24 mouse cellular contexts compared by ENCODE assay signal in genomic region chr17:67120863-67121262, GRCm38 (mm10).
DNase-seq lines count a peak whose midpoint lies in the region; ATAC-seq and TF ChIP-seq lines count a peak whose summit lies in the region.
"Had no signal": no experiment of that assay in that cellular context is flagged by ENCODE, and none has a peak within 500 bp of the region (broad histone marks: within the 10 kb centered on the region; RNA-seq: fewer than 3 reads in every experiment).

No protein-coding gene starts in this region.

- no peak overlapping the region for H3K27ac ChIP-seq in embryonic facial prominence, embryonic 14.5 days (replicated peaks; ENCODE audit: low read depth, low read length)
- no peak overlapping the region for H3K27ac ChIP-seq in embryonic facial prominence, embryonic 10.5 days (replicated peaks)
- H3K27ac ChIP-seq in heart, embryonic 11.5 days (ENCODE audit: low read depth, low read length): no peak overlapping the region
- no peak overlapping the region for H3K27ac ChIP-seq in lung, embryonic 14.5 days (ENCODE audit: low read depth)
- H3K27ac ChIP-seq: embryonic facial prominence, embryonic 15.5 days; heart, embryonic 13.5 days; hindbrain, embryonic 15.5 days; kidney, embryonic 15.5 days; liver, embryonic 14.5 days; neural tube, embryonic 12.5 days had no signal

- H3K36me3 ChIP-seq in embryonic facial prominence, embryonic 14.5 days (ENCODE audit: control insufficient read depth, insufficient read depth, low read length): no peaks in the 10 kb centered on the region
- H3K36me3 ChIP-seq in embryonic facial prominence, embryonic 10.5 days (replicated peaks): no peaks in the 10 kb centered on the region
- H3K36me3 ChIP-seq in heart, embryonic 11.5 days (ENCODE audit: control insufficient read depth, insufficient read depth, low read length): no peaks in the 10 kb centered on the region
- no peaks in the 10 kb centered on the region for H3K36me3 ChIP-seq in lung, embryonic 14.5 days (ENCODE audit: insufficient read depth)
- H3K36me3 ChIP-seq: embryonic facial prominence, embryonic 15.5 days; heart, embryonic 13.5 days; hindbrain, embryonic 15.5 days; kidney, embryonic 15.5 days; neural tube, embryonic 12.5 days had no signal

- H3K4me3 ChIP-seq in embryonic facial prominence, embryonic 14.5 days (ENCODE audit: low read depth, low read length): no peak overlapping the region
- H3K4me3 ChIP-seq in embryonic facial prominence, embryonic 10.5 days: no peak overlapping the region
- H3K4me3 ChIP-seq in heart, embryonic 11.5 days (ENCODE audit: low read depth, low read length): no peak overlapping the region
- no peak overlapping the region for H3K4me3 ChIP-seq in lung, embryonic 14.5 days (ENCODE audit: low read depth, low read length)
- no peak overlapping the region for H3K4me3 ChIP-seq in lung, adult 2 months (replicated peaks; ENCODE audit: extremely low read depth, low read depth, low read length)
- H3K4me3 ChIP-seq: embryonic facial prominence, embryonic 15.5 days; heart, embryonic 13.5 days; hindbrain, embryonic 15.5 days; kidney, embryonic 15.5 days; neural tube, embryonic 12.5 days had no signal

- no peaks in the 10 kb centered on the region for H3K9me3 ChIP-seq in embryonic facial prominence, embryonic 14.5 days (ENCODE audit: control insufficient read depth, low read length)
- H3K9me3 ChIP-seq in embryonic facial prominence, embryonic 10.5 days: no peaks in the 10 kb centered on the region
- no peaks in the 10 kb centered on the region for H3K9me3 ChIP-seq in heart, embryonic 11.5 days (replicated peaks; ENCODE audit: control insufficient read depth, low read length)
- no peaks in the 10 kb centered on the region for H3K9me3 ChIP-seq in lung, embryonic 14.5 days (ENCODE audit: low read depth, low read length)
- H3K9me3 ChIP-seq: embryonic facial prominence, embryonic 15.5 days; heart, embryonic 13.5 days; hindbrain, embryonic 15.5 days; kidney, embryonic 15.5 days; neural tube, embryonic 12.5 days had no signal

- no peaks in the 10 kb centered on the region for H3K27me3 ChIP-seq in embryonic facial prominence, embryonic 14.5 days (replicated peaks; ENCODE audit: control insufficient read depth, insufficient read depth, low read length)
- H3K27me3 ChIP-seq in embryonic facial prominence, embryonic 10.5 days (replicated peaks; ENCODE audit: low read depth, poor library complexity, severe bottlenecking): no peaks in the 10 kb centered on the region
- no peaks in the 10 kb centered on the region for H3K27me3 ChIP-seq in heart, embryonic 11.5 days (ENCODE audit: control insufficient read depth, insufficient read depth, low read length)
- H3K27me3 ChIP-seq in lung, embryonic 14.5 days (ENCODE audit: insufficient read depth, low read length): no peaks in the 10 kb centered on the region
- H3K27me3 ChIP-seq: embryonic facial prominence, embryonic 15.5 days; heart, embryonic 13.5 days; hindbrain, embryonic 15.5 days; kidney, embryonic 15.5 days; neural tube, embryonic 12.5 days; Patski had no signal

- no peak for TF ChIP-seq POLR2A in lung, adult 2 months (IDR thresholded peaks at IDR 0.05; ENCODE audit: borderline replicate concordance, extremely low read depth, low read depth, low read length)
- no peak for TF ChIP-seq POLR2A in brain, embryonic 14.5 days (IDR thresholded peaks at IDR 0.05; ENCODE audit: borderline replicate concordance, extremely low read depth, insufficient read depth, insufficient read length, poor library complexity, severe bottlenecking)

- peaks cover 6% of the 10 kb centered on the region; the same call in 1 of the 2 replicates for H3K4me1 ChIP-seq in embryonic facial prominence, embryonic 14.5 days (ENCODE audit: control insufficient read depth, insufficient read depth, low read length)
- H3K4me1 ChIP-seq in embryonic facial prominence, embryonic 10.5 days: peaks cover 13% of the 10 kb centered on the region
- H3K4me1 ChIP-seq in heart, embryonic 11.5 days (ENCODE audit: control insufficient read depth, insufficient read depth, low read length): no peaks in the 10 kb centered on the region
- H3K4me1 ChIP-seq in lung, embryonic 14.5 days (ENCODE audit: insufficient read depth): peaks cover 7% of the 10 kb centered on the region
- peaks cover 17% of the 10 kb centered on the region for H3K4me1 ChIP-seq in lung, adult 2 months (ENCODE audit: control insufficient read depth, insufficient read depth, low read length)
- H3K4me1 ChIP-seq: embryonic facial prominence, embryonic 15.5 days had no signal

- 68% methylated on average over 5 of the region's 5 CpGs for WGBS in embryonic facial prominence, embryonic 14.5 days
- 86% methylated on average over 5 of the region's 5 CpGs for WGBS in embryonic facial prominence, embryonic 10.5 days
- 73% methylated on average over 5 of the region's 5 CpGs for WGBS in heart, embryonic 11.5 days (ENCODE audit: insufficient replicate concordance)
- WGBS in lung, embryonic 14.5 days: 50% methylated on average over 5 of the region's 5 CpGs
- WGBS in lung, adult 2 months: 61% methylated on average over 5 of the region's 5 CpGs

- DNase-seq in embryonic facial prominence, embryonic 14.5 days (ENCODE audit: low spot score): peak; percentile 35
- no peak for DNase-seq in embryonic facial prominence, embryonic 10.5 days (ENCODE audit: low spot score)
- DNase-seq in heart, adult 11 months: peak; percentile 86
- DNase-seq in lung, embryonic 14.5 days: peak; percentile 66
- DNase-seq in lung, adult 2 months: no peak
- peak; percentile 92 for DNase-seq in brain, embryonic 14.5 days (ENCODE audit: low read depth)
- no peak for DNase-seq in ovary, adult 18-20 months (ENCODE audit: low spot score)
- DNase-seq: adrenal gland, adult 8-10 months; cerebellum, postnatal 14 days; gastrocnemius, postnatal 25 days; kidney, postnatal 4 days; lung, postnatal 36 days; thymus, adult 18-20 months; thymus, postnatal 4 days had no signal

- no peak for ATAC-seq in embryonic facial prominence, embryonic 14.5 days (ENCODE audit: low read depth)
- no peak for ATAC-seq in heart, embryonic 11.5 days (replicated peaks; ENCODE audit: insufficient number of reproducible peaks, low FRiP score, low TSS enrichment)
- peak; percentile 22; the same call in 1 of the 2 replicates for ATAC-seq in lung, embryonic 14.5 days (ENCODE audit: insufficient read depth)
- ATAC-seq: CD4-positive, CD25-positive, alpha-beta regulatory T cell, adult 4 months; intestine, postnatal 0 days; Patski had no signal

- no peak overlapping the region for H3K4me2 ChIP-seq in embryonic facial prominence, embryonic 14.5 days (ENCODE audit: low read depth, low read length)
- H3K4me2 ChIP-seq in heart, embryonic 11.5 days: no peak overlapping the region
- H3K4me2 ChIP-seq in lung, embryonic 14.5 days: no peak overlapping the region
- H3K4me2 ChIP-seq: embryonic facial prominence, embryonic 15.5 days; heart, embryonic 13.5 days; hindbrain, embryonic 15.5 days; kidney, embryonic 15.5 days; neural tube, embryonic 12.5 days had no signal

- H3K9ac ChIP-seq in embryonic facial prominence, embryonic 14.5 days (ENCODE audit: low read depth, low read length): no peak overlapping the region
- no peak overlapping the region for H3K9ac ChIP-seq in heart, embryonic 11.5 days (ENCODE audit: low read depth, low read length)
- H3K9ac ChIP-seq in lung, embryonic 14.5 days: no peak overlapping the region
- H3K9ac ChIP-seq: embryonic facial prominence, embryonic 15.5 days; heart, embryonic 13.5 days; hindbrain, embryonic 15.5 days; kidney, embryonic 15.5 days; liver, embryonic 14.5 days; neural tube, embryonic 12.5 days had no signal

- TF ChIP-seq CTCF in lung, embryonic 14.5 days (IDR thresholded peaks at IDR 0.05; ENCODE audit: low read depth): no peak
- TF ChIP-seq CTCF in lung, adult 2 months (IDR thresholded peaks at IDR 0.05; ENCODE audit: insufficient read depth, low read length): no peak
- TF ChIP-seq CTCF in brain, embryonic 14.5 days (IDR thresholded peaks at IDR 0.05; ENCODE audit: borderline replicate concordance, extremely low read depth, insufficient read depth, insufficient read length): no peak

Comparison
In these comparisons a context has a peak if more than half of its experiments do, and no peak if none do; other contexts are left out.
1. DNase-seq: peak in embryonic facial prominence, embryonic 14.5 days (single experiment), heart, adult 11 months (single experiment), lung, embryonic 14.5 days (single experiment) and brain, embryonic 14.5 days (single experiment); none in embryonic facial prominence, embryonic 10.5 days (single experiment), lung, adult 2 months (single experiment) and ovary, adult 18-20 months (single experiment).